Mouse (Mus musculus) brain, adult 10 weeks (tissue): ENCODE results near the gene Hecw2. TPM values are rescaled to one million over a fixed set of nuclear protein-coding genes. Genes with fewer than 3 reads are reported as not detected.

Experiments
- polyA plus RNA-seq: library from polyadenylated mRNA; stranded (reverse); fragments of 350-450 nt; fragmentation: Illumina TruSeq; extraction: RNeasy Lipid Tissue Mini Kit (QIAGEN cat#74804); gene quantifications from one replicate; pipeline ENCODE4 v1.2.3, GENCODE M21; 2015; ENCODE audit warnings: low read depth, low replicate concordance

Hecw2 gene
- polyA plus RNA-seq = 15.0 TPM

DNA sequence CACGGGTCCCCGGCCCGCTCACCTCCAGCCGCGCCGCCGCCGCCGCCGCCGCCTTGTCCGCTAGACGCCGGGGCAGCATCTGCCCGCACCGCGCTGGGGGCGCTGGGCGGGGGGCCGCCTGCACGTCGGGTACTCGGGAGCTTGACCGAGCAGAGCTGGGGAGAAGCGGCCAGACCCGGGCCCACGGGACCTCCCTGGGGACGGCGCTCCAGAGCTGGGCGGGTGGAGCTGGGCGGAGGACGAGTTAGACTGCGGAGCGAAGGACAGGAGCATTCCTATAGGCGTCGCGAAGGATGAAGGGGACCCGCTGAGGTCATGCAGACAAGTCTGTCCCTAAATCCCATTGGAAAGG, at the start of gene Hecw2:
Gene Hecw2, minus strand, starts transcription at position 215 of the 352 bp plus-strand sequence.

DNA sequence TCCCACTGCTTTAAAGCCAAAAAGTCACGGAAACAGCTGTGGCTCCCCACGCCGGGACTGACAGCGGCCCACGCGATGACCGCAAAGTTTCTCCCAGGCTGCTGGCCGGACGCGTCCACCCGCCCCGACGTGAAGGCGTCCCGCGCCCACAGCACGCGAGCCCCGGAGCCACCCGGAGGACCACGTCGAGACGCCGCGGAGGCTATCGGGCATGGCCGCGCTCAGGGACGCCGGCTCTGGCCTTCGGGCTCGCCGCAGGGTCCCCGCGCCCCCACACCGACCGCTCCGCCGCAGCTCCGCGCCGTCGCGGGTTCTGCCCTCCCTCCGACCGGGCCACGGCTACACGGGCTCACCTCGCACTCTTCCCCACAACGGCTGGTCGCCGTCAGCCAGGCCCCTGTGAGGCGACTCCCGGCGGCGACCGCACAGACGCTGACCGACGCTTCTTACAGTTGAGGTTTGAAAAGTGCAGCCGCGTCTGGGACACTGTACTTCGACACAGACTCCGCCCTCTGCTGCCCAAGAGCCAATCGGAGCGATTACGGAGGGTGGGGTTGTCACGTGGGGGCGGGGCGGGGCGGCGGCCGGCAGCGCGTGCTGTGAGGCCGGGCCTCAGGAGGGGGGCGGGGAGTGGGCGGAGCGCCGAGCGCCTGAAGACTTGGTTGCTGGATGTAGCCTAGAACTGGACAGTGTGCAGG, 410.1 kb downstream of the Hecw2 start, which contains the start of gene Stk17b:
Gene Stk17b, minus strand, starts transcription at position 504 of the 698 bp plus-strand sequence.

Other genes with a start within 250 kb of the Hecw2 start
- 0.15 TPM for gene Ccdc150, start 55.5 kb upstream of the Hecw2 start, polyA plus RNA-seq
- 26.3 TPM for gene Gtf3c3, start 243.8 kb upstream of the Hecw2 start, polyA plus RNA-seq